Mouse (Mus musculus): ENCODE data around the gene Eif4e. TPM values are rescaled to one million over a fixed set of nuclear protein-coding genes. Genes with fewer than 3 reads are reported as not detected.

Gene Eif4e
- polyA plus RNA-seq, 1 experiment from 2014 or later = 308 TPM

DNA sequence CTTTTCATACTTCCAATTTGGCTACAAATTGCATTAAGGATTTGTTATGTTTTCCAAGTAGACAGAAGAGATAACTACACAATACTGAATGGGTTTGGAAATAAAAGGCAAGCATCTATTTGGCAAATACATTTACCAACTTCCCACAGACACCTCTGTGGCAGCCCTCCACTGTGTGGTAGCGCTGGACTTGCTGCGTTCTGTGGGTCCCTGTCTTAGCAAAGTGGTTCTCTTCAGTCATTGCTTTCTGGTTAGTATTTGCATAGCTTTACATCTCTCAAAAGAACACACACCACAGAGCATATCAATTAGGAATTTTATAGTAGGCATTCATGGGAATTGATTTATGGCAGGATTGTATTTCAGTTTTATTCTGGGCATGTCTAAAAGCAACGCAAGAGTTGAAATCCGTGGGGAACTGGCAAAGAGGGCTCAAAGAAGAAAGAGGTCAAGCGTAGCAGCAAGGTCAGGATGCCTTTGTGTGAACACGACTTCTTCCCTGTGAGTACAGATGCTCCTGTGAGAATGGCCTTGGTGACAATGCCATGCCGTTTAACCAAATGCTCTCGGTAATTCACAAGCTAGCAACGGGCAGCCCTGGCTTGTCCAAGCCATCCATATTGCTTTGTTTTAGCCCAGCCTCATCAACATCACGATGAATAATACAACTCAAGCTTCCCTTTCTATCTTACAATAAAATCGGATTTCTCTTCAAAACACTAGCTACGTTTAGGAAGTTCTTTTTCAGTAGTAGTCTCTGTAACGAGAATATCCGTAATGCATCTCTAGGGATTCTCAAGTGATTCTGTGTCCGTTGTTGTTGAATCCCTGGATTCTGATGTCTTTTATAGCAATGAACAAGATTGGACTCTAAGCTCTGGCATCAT lies 25.9 kb upstream of the Eif4e start:
- H3K9me3 ChIP-seq = no peaks in the 10 kb centered on the region
- H3K4me3 ChIP-seq (replicated peaks) = no peak overlapping the region
- H3K27me3 ChIP-seq (replicated peaks) = no peaks in the 10 kb centered on the region
- H3K4me2 ChIP-seq (replicated peaks) = no peak overlapping the region
- ATAC-seq = no peak
- no peaks in the 10 kb centered on the region for H3K4me1 ChIP-seq (replicated peaks)
- H3K36me3 ChIP-seq = no peaks in the 10 kb centered on the region
- WGBS = 67% methylated on average over 15 of the region's 15 CpGs
- no peak overlapping the region for H3K27ac ChIP-seq
- no peak overlapping the region for H3K9ac ChIP-seq

DNA sequence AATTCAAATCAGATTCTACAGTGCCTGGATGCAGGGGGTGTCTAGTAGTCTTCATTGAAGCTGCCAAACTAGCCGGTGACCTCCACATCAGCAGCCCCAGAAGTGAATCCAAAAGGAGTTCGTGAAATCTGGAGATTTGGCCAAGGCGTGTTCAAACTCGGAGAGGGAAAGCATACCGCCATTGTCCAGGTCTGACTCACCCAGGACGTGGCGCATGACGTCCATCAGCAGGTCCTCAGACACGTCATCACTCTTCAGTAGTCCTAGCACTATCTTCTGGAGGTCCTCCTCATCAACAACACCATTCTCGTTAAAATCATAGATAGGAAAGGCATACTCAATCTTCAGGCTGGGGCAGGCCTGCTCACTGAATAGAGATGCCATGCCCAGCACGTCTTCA lies 22.2 kb upstream of the Eif4e start:
- H3K9me3 ChIP-seq = no peaks in the 10 kb centered on the region
- no peak overlapping the region for H3K9ac ChIP-seq
- H3K4me3 ChIP-seq (replicated peaks) = no peak overlapping the region
- H3K27me3 ChIP-seq (replicated peaks) = no peaks in the 10 kb centered on the region
- H3K4me2 ChIP-seq (replicated peaks) = no peak overlapping the region
- no peak for ATAC-seq
- WGBS = 88% methylated on average over 11 of the region's 11 CpGs
- no peak overlapping the region for H3K27ac ChIP-seq
- H3K36me3 ChIP-seq = no peaks in the 10 kb centered on the region
- no peaks in the 10 kb centered on the region for H3K4me1 ChIP-seq (replicated peaks)

DNA sequence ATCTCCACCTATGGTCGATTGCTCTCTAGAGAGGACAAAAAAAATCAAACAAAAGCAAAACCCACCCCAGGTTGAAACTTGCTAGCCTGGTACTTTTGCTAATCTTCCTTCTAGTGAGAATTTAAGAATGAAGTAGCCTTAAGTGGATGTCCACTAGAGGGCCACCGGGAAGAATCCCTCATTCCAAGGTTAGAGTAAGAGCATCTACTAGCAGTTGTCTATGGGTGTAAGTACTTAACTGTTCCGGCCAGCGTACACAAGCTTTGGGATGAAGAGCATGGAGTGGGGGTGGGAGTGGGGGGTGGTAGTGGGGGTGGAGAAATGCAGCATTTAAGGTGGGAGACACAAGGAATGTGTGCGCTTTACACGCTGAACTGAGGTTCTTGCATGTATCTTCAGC lies 19.2 kb upstream of the Eif4e start:
- no peaks in the 10 kb centered on the region for H3K9me3 ChIP-seq
- H3K4me3 ChIP-seq (replicated peaks) = no peak overlapping the region
- no peak overlapping the region for H3K27ac ChIP-seq
- no peaks in the 10 kb centered on the region for H3K36me3 ChIP-seq
- no peak for ATAC-seq
- H3K9ac ChIP-seq = no peak overlapping the region
- H3K4me1 ChIP-seq (replicated peaks) = no peaks in the 10 kb centered on the region
- H3K27me3 ChIP-seq (replicated peaks) = no peaks in the 10 kb centered on the region
- H3K4me2 ChIP-seq (replicated peaks) = no peak overlapping the region
- WGBS = 49% methylated on average over 6 of the region's 6 CpGs

GRCm38 (mm10) chr3:138509581-138509980 lies 16.4 kb upstream of the Eif4e start:
- no peaks in the 10 kb centered on the region for H3K9me3 ChIP-seq
- no peak overlapping the region for H3K9ac ChIP-seq
- no peak overlapping the region for H3K4me2 ChIP-seq (replicated peaks)
- ATAC-seq = no peak
- no peaks in the 10 kb centered on the region; the same call in 1 of the 2 replicates for H3K4me1 ChIP-seq (replicated peaks)
- no peak overlapping the region for H3K27ac ChIP-seq
- WGBS = 87% methylated on average over 2 of the region's 2 CpGs
- H3K36me3 ChIP-seq = no peaks in the 10 kb centered on the region
- H3K27me3 ChIP-seq (replicated peaks) = no peaks in the 10 kb centered on the region
- H3K4me3 ChIP-seq (replicated peaks) = no peak overlapping the region

DNA sequence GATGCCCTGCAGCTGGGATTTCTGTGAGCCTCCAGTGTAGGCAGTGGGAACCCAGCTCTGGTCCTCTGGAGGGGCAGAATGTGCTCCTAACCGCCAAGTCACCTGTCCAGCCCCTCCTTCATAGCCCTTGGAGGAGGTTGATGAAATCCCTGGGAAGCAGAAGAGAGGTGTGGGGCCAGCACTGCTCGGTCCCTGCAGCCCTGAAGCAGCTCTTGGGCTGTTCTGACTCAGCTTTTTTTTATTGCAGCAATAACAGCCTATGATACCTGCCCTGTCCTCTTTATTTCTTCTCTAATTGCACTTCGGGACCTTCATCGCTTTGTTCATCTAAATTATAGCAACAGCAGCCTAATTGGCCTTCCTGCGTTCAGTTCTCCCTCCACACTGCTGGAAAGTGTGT lies 15.5 kb upstream of the Eif4e start:
- Histone ChIP-seq H3K9ac (no peak overlapping the region), H3K4me2 (replicated peaks) (no peak overlapping the region), H3K9me3 (no peaks in the 10 kb centered on the region), H3K4me3 (replicated peaks) (no peak overlapping the region), H3K4me1 (replicated peaks) (no peaks in the 10 kb centered on the region; the same call in 1 of the 2 replicates), H3K27me3 (replicated peaks) (no peaks in the 10 kb centered on the region), H3K36me3 (no peaks in the 10 kb centered on the region), H3K27ac (no peak overlapping the region)
- 53% methylated on average over 5 of the region's 5 CpGs for WGBS
- ATAC-seq = peak; percentile 79

GRCm38 (mm10) chr3:138513243-138513642 lies 12.7 kb upstream of the Eif4e start:
- no peaks in the 10 kb centered on the region for H3K36me3 ChIP-seq
- no peaks in the 10 kb centered on the region; the same call in 1 of the 2 replicates for H3K4me1 ChIP-seq (replicated peaks)
- H3K27ac ChIP-seq = no peak overlapping the region
- no peaks in the 10 kb centered on the region for H3K27me3 ChIP-seq (replicated peaks)
- no peak for ATAC-seq
- no peak overlapping the region for H3K9ac ChIP-seq
- no peak overlapping the region for H3K4me2 ChIP-seq (replicated peaks)
- no peak overlapping the region for H3K4me3 ChIP-seq (replicated peaks)
- no peaks in the 10 kb centered on the region for H3K9me3 ChIP-seq
- WGBS = 47% methylated on average over 12 of the region's 12 CpGs

DNA sequence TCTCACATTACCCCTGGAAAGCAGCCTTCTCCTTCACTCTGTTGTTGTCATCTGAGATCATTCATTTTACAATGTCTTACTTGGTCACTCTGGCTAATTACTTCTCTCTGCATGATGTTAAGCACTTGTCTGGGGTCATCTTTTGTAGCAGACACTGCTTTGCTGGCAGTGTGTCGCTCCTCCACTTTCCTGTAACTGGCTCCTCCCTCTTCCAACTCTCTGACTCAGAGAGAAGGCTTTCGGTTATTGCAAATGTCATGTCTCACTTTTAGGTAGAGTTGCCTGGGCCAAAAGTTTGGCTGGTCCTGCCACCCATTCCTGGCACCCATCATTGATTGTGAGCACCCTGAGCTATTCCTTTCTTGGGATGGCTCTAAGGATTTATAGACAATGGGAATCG lies 11.2 kb upstream of the Eif4e start:
- WGBS = 66% methylated on average over 3 of the region's 3 CpGs
- no peak for ATAC-seq

GRCm38 (mm10) chr3:138515656-138516370 lies 10.2 kb upstream of the Eif4e start:
- ATAC-seq = no peak
- Histone ChIP-seq H3K4me1 (replicated peaks) (no peaks in the 10 kb centered on the region; the same call in 1 of the 2 replicates), H3K27me3 (replicated peaks) (no peaks in the 10 kb centered on the region), H3K4me2 (replicated peaks) (no peak overlapping the region), H3K36me3 (no peaks in the 10 kb centered on the region), H3K27ac (no peak overlapping the region), H3K4me3 (replicated peaks) (no peak overlapping the region), H3K9ac (no peak overlapping the region), H3K9me3 (no peaks in the 10 kb centered on the region)
- 62% methylated on average over 10 of the region's 10 CpGs for whole genome bisulfite sequencing

More for the DNA sequence above, 11.2 kb upstream of the Eif4e start:
- H3K4me3 ChIP-seq (replicated peaks) = no peak overlapping the region
- no peak overlapping the region for H3K9ac ChIP-seq
- no peaks in the 10 kb centered on the region; the same call in 1 of the 2 replicates for H3K4me1 ChIP-seq (replicated peaks)
- no peak overlapping the region for H3K27ac ChIP-seq
- H3K36me3 ChIP-seq = no peaks in the 10 kb centered on the region
- H3K9me3 ChIP-seq = no peaks in the 10 kb centered on the region
- H3K27me3 ChIP-seq (replicated peaks) = no peaks in the 10 kb centered on the region
- H3K4me2 ChIP-seq (replicated peaks) = no peak overlapping the region

DNA sequence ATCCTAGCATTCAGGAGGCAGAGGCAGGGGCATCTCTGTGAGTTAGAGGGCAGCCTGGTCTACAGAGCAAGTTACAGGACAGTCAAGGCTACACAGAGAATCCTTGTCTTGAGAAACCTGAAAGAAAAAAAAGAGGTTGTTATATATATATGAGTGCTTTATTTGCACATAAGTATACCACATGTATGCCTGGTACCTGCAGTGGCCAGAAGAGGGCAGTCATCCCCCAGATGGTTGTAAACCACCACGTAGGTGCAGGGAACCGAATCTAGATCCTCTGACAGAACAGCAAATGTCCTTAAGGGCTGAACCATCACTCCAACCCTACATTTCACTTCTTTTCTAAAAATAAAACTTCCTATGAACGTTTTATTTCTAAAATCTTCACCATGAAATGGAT lies 8.1 kb upstream of the Eif4e start:
- ATAC-seq = no peak
- H3K9me3 ChIP-seq = no peaks in the 10 kb centered on the region
- no peak overlapping the region for H3K27ac ChIP-seq
- no peaks in the 10 kb centered on the region for H3K36me3 ChIP-seq
- WGBS = 70% methylated on average over 3 of the region's 3 CpGs
- H3K4me2 ChIP-seq (replicated peaks) = no peak overlapping the region
- no peak overlapping the region for H3K4me3 ChIP-seq (replicated peaks)
- H3K27me3 ChIP-seq (replicated peaks) = no peaks in the 10 kb centered on the region
- no peak overlapping the region for H3K9ac ChIP-seq
- H3K4me1 ChIP-seq (replicated peaks) = no peaks in the 10 kb centered on the region; the same call in 1 of the 2 replicates

DNA sequence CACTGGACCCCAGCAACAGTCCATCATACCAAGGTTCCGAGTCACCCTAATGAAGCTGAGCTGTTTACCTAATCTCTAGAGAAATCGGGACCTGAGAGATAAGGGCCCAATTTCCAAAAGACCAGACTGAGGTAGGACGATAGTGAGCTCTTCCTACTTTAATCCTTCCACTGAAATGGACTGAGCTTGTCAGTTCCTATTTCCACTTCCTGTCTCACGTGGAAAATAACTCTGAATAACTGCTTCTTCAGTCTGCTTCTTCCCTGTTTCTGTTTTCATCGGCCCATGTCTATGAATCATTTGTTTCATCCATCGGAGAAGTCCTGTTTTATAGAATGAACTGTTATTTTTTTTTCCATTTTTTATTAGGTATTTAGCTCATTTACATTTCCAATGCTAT lies 6.8 kb upstream of the Eif4e start:
- Histone ChIP-seq H3K36me3 (no peaks in the 10 kb centered on the region), H3K27me3 (replicated peaks) (no peaks in the 10 kb centered on the region), H3K4me1 (replicated peaks) (no peaks in the 10 kb centered on the region), H3K9me3 (no peaks in the 10 kb centered on the region), H3K9ac (no peak overlapping the region), H3K4me3 (replicated peaks) (no peak overlapping the region), H3K4me2 (replicated peaks) (no peak overlapping the region), H3K27ac (no peak overlapping the region)
- 73% methylated on average over 6 of the region's 6 CpGs for WGBS
- ATAC-seq = no peak

- 88% methylated on average over 4 of the region's 4 CpGs for WGBS
- Histone ChIP-seq H3K27me3 (replicated peaks) (no peaks in the 10 kb centered on the region), H3K9me3 (no peaks in the 10 kb centered on the region), H3K4me3 (replicated peaks) (no peak overlapping the region), H3K27ac (no peak overlapping the region), H3K4me2 (replicated peaks) (no peak overlapping the region), H3K36me3 (no peaks in the 10 kb centered on the region), H3K9ac (no peak overlapping the region), H3K4me1 (replicated peaks) (peaks cover 3% of the 10 kb centered on the region; the same call in 1 of the 2 replicates)
- ATAC-seq = no peak
Measured at GRCm38 (mm10) chr3:138523956-138524355, 2.0 kb upstream of the Eif4e start.

DNA sequence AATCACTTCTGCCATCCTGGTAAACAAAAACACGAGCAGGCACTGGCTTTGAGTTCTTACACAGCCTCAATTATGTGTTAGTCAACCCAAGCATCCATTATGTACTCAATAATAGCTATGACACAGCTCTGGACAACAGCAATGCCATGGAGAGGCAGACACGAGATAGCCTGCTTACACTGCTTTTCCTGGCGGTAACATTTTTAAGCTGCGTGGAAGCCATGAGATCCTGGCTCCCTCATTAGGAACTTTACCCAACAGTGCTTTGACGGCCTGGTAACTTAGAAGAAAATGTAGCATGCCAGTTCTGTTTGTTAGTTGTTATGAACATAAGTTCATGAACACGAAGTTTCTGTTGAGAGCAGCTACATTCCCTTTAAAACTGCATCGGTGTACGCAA lies 485 bp upstream of the Eif4e start:
- Histone ChIP-seq H3K4me3 (replicated peaks) (no peak overlapping the region), H3K36me3 (no peaks in the 10 kb centered on the region), H3K9me3 (no peaks in the 10 kb centered on the region), H3K4me2 (replicated peaks) (peak overlapping the region; percentile 89; the same call in 1 of the 2 replicates), H3K4me1 (replicated peaks) (peaks cover 10% of the 10 kb centered on the region), H3K27me3 (replicated peaks) (no peaks in the 10 kb centered on the region), H3K9ac (no peak overlapping the region), H3K27ac (no peak overlapping the region)
- WGBS = 76% methylated on average over 8 of the region's 8 CpGs
- no peak for ATAC-seq

Data from intestine, embryonic 15.5 days (tissue).